Mouse (Mus musculus) hindbrain, embryonic 12.5 days (tissue): ENCODE data around the gene Gprasp2. TPM values are rescaled to one million over a fixed set of nuclear protein-coding genes. Genes with fewer than 3 reads are reported as not detected.
"Not testable (repeated sequence)": the region's sequence is repeated elsewhere in the genome, so short reads cannot be mapped to it uniquely, and the experiment has no call there.

Experiments
- ATAC-seq: fragments of 200-750 bp; cut with Nextera tagmentation; 2 replicates; pipeline ENCODE4 v1.8.0; 2017; ENCODE audit warnings: moderate TSS enrichment; ENCODE audit not compliant: low FRiP score
- H3K27ac ChIP-seq: fragments of 300-500 bp; sonication (generic); 2 replicates; pipeline ENCODE4 v1.5.1; 2016; ENCODE audit warnings: mild to moderate bottlenecking
- H3K27me3 ChIP-seq: fragments of 300-500 bp; sonication (generic); 2 replicates; pipeline ENCODE4 v1.6.1; 2016; ENCODE audit warnings: mild to moderate bottlenecking
- H3K36me3 ChIP-seq: fragments of 300-500 bp; sonication (generic); 2 replicates; pipeline ENCODE4 v1.6.1; 2016; ENCODE audit warnings: mild to moderate bottlenecking
- H3K4me1 ChIP-seq: fragments of 300-500 bp; sonication (generic); 2 replicates; pipeline ENCODE4 v1.6.1; 2016
- H3K4me2 ChIP-seq: fragments of 300-500 bp; sonication (generic); replicated peaks from 2 replicates; pipeline ENCODE4 v1.6.1; 2016; ENCODE audit warnings: mild to moderate bottlenecking
- H3K4me3 ChIP-seq: fragments of 300-500 bp; sonication (generic); 2 replicates; pipeline ENCODE4 v1.5.1; 2016; ENCODE audit warnings: mild to moderate bottlenecking
- H3K9ac ChIP-seq: fragments of 300-500 bp; sonication (generic); 2 replicates; pipeline ENCODE4 v1.6.1; 2016; ENCODE audit warnings: mild to moderate bottlenecking, moderate library complexity
- H3K9me3 ChIP-seq: fragments of 300-500 bp; sonication (generic); replicated peaks from 2 replicates; pipeline ENCODE4 v1.6.1; 2016; ENCODE audit warnings: mild to moderate bottlenecking
- WGBS: fragments of 180-500 bp; shearing (Covaris S2); methylation state at CpG from one replicate; pipeline ENCODE4 v1.1.7; 2016; 5-methylcytosine and 5-hydroxymethylcytosine counted together
- polyA plus RNA-seq: library from polyadenylated mRNA; unstranded; fragments of >200 nt; fragmentation: Nextera tagmentation; extraction: Ambion mirVana; gene quantifications from 2 replicates; pipeline ENCODE4 v1.2.1, GENCODE M21; 2016

Gprasp2 gene
- polyA plus RNA-seq: 93.9 and 97.4 TPM in 2 replicates

- H3K4me3 ChIP-seq: peak within 1 kb of the TSS; percentile 53
- WGBS: 19% methylated on average over 31 of the region's 32 CpGs
- H3K36me3 ChIP-seq, H3K27me3 ChIP-seq, H3K4me1 ChIP-seq, H3K9me3 ChIP-seq: not testable (repeated sequence)
- ATAC-seq: peak; percentile 91
- peak within 1 kb of the TSS; percentile 69 for H3K9ac ChIP-seq
- peak within 1 kb of the TSS; percentile 60 for H3K27ac ChIP-seq
- H3K4me2 ChIP-seq: peak within 1 kb of the TSS; percentile 73
Measured at GRCm38 (mm10) chrX:135838521-135839360, at the start of gene Gprasp2. TSS of gene Gprasp2 (plus strand) at chrX:135839034.

GRCm38 (mm10) chrX:135791536-135791935 lies 47.3 kb upstream of the Gprasp2 start:
- Histone ChIP-seq H3K4me2 (no peak overlapping the region), H3K4me1 (no peaks in the 10 kb centered on the region), H3K4me3 (no peak overlapping the region), H3K36me3 (no peaks in the 10 kb centered on the region), H3K9ac (no peak overlapping the region), H3K9me3 (no peaks in the 10 kb centered on the region), H3K27ac (no peak overlapping the region), H3K27me3 (no peaks in the 10 kb centered on the region)
- ATAC-seq: no peak

- H3K4me1 ChIP-seq: no peaks in the 10 kb centered on the region
- H3K9ac ChIP-seq: no peak overlapping the region
- H3K9me3 ChIP-seq: no peaks in the 10 kb centered on the region
- H3K27me3 ChIP-seq: no peaks in the 10 kb centered on the region
- H3K36me3 ChIP-seq: no peaks in the 10 kb centered on the region
- H3K27ac ChIP-seq: no peak overlapping the region
- no peak for ATAC-seq
- no peak overlapping the region for H3K4me2 ChIP-seq
- H3K4me3 ChIP-seq: no peak overlapping the region
- WGBS: 78% methylated on average over 6 of the region's 6 CpGs
Measured at GRCm38 (mm10) chrX:135792326-135792725, 46.5 kb upstream of the Gprasp2 start.

- peak overlapping the region; percentile 57 for H3K4me3 ChIP-seq
Measured at GRCm38 (mm10) chrX:135795591-135796304, 43.1 kb upstream of the Gprasp2 start.

GRCm38 (mm10) chrX:135796305-135797211 lies 42.3 kb upstream of the Gprasp2 start:
- Histone ChIP-seq H3K4me2 (peak overlapping the region; percentile 59), H3K9ac (peak overlapping the region; percentile 78), H3K27ac (peak overlapping the region; percentile 76), H3K4me3 (peak overlapping the region; percentile 57), H3K36me3 (peaks cover 11% of the 10 kb centered on the region; the same call in 1 of the 2 replicates)
- not testable (repeated sequence) for H3K4me1 ChIP-seq, H3K27me3 ChIP-seq, H3K9me3 ChIP-seq
- peak; percentile 79 for ATAC-seq
- WGBS: 31% methylated on average over 26 of the region's 26 CpGs

More at GRCm38 (mm10) chrX:135795591-135796304, 43.1 kb upstream of the Gprasp2 start:
- 32% methylated on average over 27 of the region's 27 CpGs for whole genome bisulfite sequencing
- peak overlapping the region; percentile 76; the same call in 1 of the 2 replicates for H3K27ac ChIP-seq
- H3K27me3 ChIP-seq, H3K9me3 ChIP-seq, H3K4me1 ChIP-seq: not testable (repeated sequence)
- H3K4me2 ChIP-seq: peak overlapping the region; percentile 59
- H3K9ac ChIP-seq: peak overlapping the region; percentile 78
- H3K36me3 ChIP-seq: peaks cover 11% of the 10 kb centered on the region; the same call in 1 of the 2 replicates
- ATAC-seq: peak; percentile 94

- Histone ChIP-seq H3K4me2 (peak within 1 kb of the TSS; percentile 59), H3K4me3 (peak within 1 kb of the TSS; percentile 57), H3K27ac (peak within 1 kb of the TSS; percentile 76), H3K36me3 (peaks cover 11% of the 10 kb centered on the region; the same call in 1 of the 2 replicates), H3K9ac (peak within 1 kb of the TSS; percentile 78)
- H3K27me3 ChIP-seq, ATAC-seq, H3K9me3 ChIP-seq, H3K4me1 ChIP-seq: not testable (repeated sequence)
- 17% methylated on average over 5 of the region's 5 CpGs for WGBS
Measured at GRCm38 (mm10) chrX:135797212-135797644, 41.6 kb upstream of the Gprasp2 start, which contains the start of gene Bhlhb9. TSS of gene Bhlhb9 (plus strand) at chrX:135797594.

- H3K4me1 ChIP-seq: no peaks in the 10 kb centered on the region
- H3K9ac ChIP-seq: no peak overlapping the region
- no peak overlapping the region for H3K4me3 ChIP-seq
- ATAC-seq: no peak
- H3K27me3 ChIP-seq: no peaks in the 10 kb centered on the region
- H3K36me3 ChIP-seq: peaks cover 7% of the 10 kb centered on the region; the same call in 1 of the 2 replicates
- H3K4me2 ChIP-seq: no peak overlapping the region
- 92% methylated on average over 3 of the region's 3 CpGs for WGBS
- H3K27ac ChIP-seq: no peak overlapping the region
- no peaks in the 10 kb centered on the region for H3K9me3 ChIP-seq
Measured at GRCm38 (mm10) chrX:135804149-135804548, 34.7 kb upstream of the Gprasp2 start.

GRCm38 (mm10) chrX:135805780-135806179 lies 33.1 kb upstream of the Gprasp2 start:
- Histone ChIP-seq H3K27me3 (no peaks in the 10 kb centered on the region), H3K9ac (no peak overlapping the region), H3K27ac (no peak overlapping the region), H3K4me2 (no peak overlapping the region), H3K9me3 (no peaks in the 10 kb centered on the region), H3K4me3 (no peak overlapping the region), H3K4me1 (no peaks in the 10 kb centered on the region), H3K36me3 (no peaks in the 10 kb centered on the region)
- no peak for ATAC-seq
- WGBS: 20% methylated on average over 1 of the region's 1 CpGs

GRCm38 (mm10) chrX:135835896-135836295 lies 2.9 kb upstream of the Gprasp2 start:
- not testable (repeated sequence) for H3K27me3 ChIP-seq, H3K9me3 ChIP-seq, H3K36me3 ChIP-seq, H3K9ac ChIP-seq, H3K27ac ChIP-seq, H3K4me1 ChIP-seq, ATAC-seq, H3K4me3 ChIP-seq, H3K4me2 ChIP-seq
- WGBS: 47% methylated on average over 1 of the region's 1 CpGs

- Histone ChIP-seq H3K4me2 (peak overlapping the region; percentile 73; the same call in 1 of the 2 replicates), H3K36me3 (peaks cover 5% of the 10 kb centered on the region; the same call in 1 of the 2 replicates), H3K27me3 (0 out of 2 replicates have a peak, but pooled peaks cover 3% of the 10 kb centered on the region), H3K4me3 (no peak overlapping the region), H3K4me1 (no peaks in the 10 kb centered on the region), H3K27ac (no peak overlapping the region), H3K9me3 (no peaks in the 10 kb centered on the region), H3K9ac (no peak overlapping the region)
- no peak for ATAC-seq
- 85% methylated on average over 2 of the region's 2 CpGs for WGBS
Measured at GRCm38 (mm10) chrX:135837896-135838295, 938 bp upstream of the Gprasp2 start.

- WGBS: 28% methylated on average over 17 of the region's 17 CpGs
- Histone ChIP-seq H3K4me3 (peak overlapping the region; percentile 53), H3K4me2 (peak overlapping the region; percentile 73), H3K27ac (peak overlapping the region; percentile 60), H3K9ac (peak overlapping the region; percentile 69)
- ATAC-seq: peak; percentile 53
- H3K4me1 ChIP-seq, H3K27me3 ChIP-seq, H3K36me3 ChIP-seq, H3K9me3 ChIP-seq: not testable (repeated sequence)
Measured at GRCm38 (mm10) chrX:135839397-135840391, 860 bp downstream of the Gprasp2 start.
